Mouse (Mus musculus) activated CD4-positive, CD25-positive, alpha-beta regulatory T cell, adult 4 months (primary cell): Measurements from ENCODE around the gene Ahcyl2. TPM values are rescaled to one million over a fixed set of nuclear protein-coding genes. Genes with fewer than 3 reads are reported as not detected.
A peak's percentile ranks its signal among the peaks of the same experiment; 100 is the strongest.

Source experiments
- ATAC-seq: one replicate; pipeline ENCODE4 v1.8.0; 2017
- polyA plus RNA-seq, 2 experiments: library from polyadenylated mRNA; unstranded; fragments of 100-300 nt; shearing (Covaris generic); gene quantifications; one replicate each; pipeline ENCODE4 v1.2.1; 2017

Ahcyl2 gene
- polyA plus RNA-seq, 2 experiments from 2014 or later: 89.7 to 92.1 TPM

DNA sequence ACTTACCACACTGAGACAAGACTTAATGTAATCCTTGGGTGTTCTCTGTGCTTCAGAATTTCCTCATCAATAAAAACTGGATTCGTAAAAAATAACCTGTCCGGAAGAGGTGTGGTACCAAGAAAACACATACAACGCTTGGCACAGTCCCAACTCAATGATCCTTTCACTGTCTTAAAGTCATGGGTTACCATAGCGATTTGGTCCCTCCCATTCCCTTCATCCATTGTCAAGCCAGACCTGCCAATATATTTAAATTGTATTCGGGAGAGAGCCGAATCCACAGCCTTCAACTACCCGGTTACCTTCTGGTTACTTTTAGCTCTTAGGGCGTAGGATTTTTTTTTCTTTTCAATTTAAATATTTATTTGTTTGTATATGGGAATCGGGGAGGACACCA lies 148.0 kb downstream of the Ahcyl2 start:
- no peak for ATAC-seq

- peak; percentile 94 for ATAC-seq
These were observed 148.9 kb downstream of the Ahcyl2 start, which contains the start of gene Strip2 for GRCm38 (mm10) chr6:29916530-29917382. Gene Strip2, plus strand, starts transcription at chr6:29917012.

GRCm38 (mm10) chr6:29917383-29917720 lies 149.5 kb downstream of the Ahcyl2 start:
- ATAC-seq: no peak

GRCm38 (mm10) chr6:29917947-29918346 lies 150.1 kb downstream of the Ahcyl2 start:
- ATAC-seq: no peak

DNA sequence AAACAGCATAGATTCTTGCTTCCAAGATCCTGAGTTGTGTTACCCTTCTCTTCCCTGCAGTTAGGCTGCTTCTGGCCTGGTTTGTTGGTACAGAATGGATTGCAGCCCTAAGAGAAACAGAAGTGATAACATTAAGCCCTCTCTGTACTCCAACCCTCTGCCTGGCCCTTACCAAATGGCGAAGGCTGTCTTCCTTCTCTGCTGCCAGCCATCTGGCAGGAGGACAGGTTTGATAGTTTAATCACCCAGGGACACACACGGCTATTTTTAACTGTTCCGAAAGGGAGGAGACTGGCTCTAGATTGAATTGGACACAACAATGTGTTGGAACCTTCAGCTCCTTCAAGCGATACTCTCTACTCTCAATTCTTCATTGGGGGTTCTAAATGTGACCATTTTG lies 155.7 kb downstream of the Ahcyl2 start:
- ATAC-seq: no peak

DNA sequence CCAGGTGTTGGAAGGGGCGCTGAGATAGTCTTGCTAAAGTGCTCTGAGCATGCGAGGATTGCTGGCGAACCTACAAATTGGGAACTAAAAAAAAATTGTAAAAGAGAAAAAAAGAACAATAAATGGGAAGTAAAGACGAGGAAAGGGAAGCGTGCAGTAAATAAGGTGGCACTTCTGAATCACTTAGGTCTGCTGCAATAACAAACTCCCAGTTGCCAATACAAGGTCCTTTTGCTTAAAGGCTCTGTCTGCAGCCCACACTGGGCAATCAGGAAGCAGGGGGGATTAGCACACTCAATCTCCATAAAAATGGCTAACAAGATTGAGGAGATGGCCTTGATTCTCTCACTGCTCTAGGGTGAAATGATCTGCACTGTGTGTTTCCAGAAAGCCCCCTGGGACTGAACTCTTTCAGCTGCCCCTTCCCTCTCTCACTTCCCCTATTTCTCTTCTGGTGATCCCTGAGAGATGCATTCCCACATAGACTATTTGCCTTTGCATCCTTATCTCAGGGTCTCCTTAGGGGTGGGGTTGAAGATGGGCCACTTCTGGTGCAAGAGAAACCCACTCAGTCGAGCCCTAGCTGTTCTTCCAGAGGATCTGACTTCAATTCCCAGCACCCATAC lies 157.9 kb downstream of the Ahcyl2 start:
- no peak for ATAC-seq

- ATAC-seq: no peak
These were observed 162.3 kb downstream of the Ahcyl2 start for GRCm38 (mm10) chr6:29930087-29930486.

DNA sequence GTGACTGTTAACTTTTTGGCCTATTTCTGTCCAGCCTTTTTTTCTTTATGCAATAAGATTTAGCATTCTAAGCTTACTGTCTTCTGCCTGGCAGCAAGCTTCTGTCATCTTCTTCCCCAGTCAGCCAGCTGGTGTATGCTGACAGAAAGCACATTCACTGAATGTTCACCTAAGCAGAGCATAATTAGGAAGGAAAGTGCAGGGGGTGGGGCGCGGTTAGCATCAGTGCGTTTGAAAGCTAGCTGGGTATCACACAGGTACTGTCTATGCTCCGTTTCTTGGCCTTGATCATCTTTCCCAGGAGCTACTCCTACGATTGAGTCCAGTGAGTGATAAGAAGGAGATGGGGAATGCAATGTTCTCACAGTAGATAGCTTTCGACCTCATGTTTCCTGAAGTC lies 162.9 kb downstream of the Ahcyl2 start:
- no peak for ATAC-seq

- ATAC-seq: no peak
These were observed 163.4 kb downstream of the Ahcyl2 start for GRCm38 (mm10) chr6:29931181-29931580.

GRCm38 (mm10) chr6:29935741-29936140 lies 167.9 kb downstream of the Ahcyl2 start:
- no peak for ATAC-seq

DNA sequence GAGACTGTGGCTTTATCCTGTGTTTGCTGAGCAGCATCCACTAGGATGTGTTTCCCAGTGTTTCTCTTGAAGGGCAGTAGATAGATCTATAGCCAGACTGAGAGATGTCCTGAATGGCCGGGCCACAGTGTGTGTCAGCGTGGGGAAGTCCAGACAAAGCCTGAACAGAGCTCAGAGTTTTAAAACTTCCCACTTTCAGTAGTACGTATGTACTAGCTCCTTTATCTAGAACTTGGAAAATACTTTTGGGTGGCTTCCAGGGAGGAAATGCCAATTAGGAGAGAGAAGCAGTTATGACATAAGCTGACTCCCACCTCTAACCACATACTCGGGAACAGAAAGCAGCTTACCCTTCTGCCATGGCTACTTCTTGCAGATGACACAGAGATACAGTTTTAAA lies 172.6 kb downstream of the Ahcyl2 start:
- no peak for ATAC-seq

GRCm38 (mm10) chr6:29941036-29941435 lies 173.2 kb downstream of the Ahcyl2 start:
- ATAC-seq: no peak

- no peak for ATAC-seq
These were observed 176.7 kb downstream of the Ahcyl2 start for GRCm38 (mm10) chr6:29944465-29944864.

DNA sequence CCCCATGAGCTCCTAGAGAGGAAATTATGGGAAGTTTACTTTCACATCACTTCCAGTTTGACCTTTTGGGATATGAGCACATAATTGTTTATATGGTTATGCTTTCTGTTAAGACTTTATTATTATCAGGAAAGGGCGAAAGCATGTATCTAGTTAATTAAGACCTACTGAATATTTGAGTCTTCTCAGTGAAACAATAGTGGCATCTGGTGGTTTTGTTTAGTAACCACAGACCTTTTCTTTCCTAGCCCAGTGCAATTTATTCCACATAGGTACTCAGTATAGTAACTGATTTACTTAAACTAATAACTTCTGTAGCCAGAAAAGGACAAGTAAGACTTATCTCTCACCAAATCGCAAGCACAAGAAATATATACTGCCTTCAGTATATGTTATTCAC lies 178.8 kb downstream of the Ahcyl2 start:
- no peak for ATAC-seq

- ATAC-seq: no peak
These were observed 180.0 kb downstream of the Ahcyl2 start for GRCm38 (mm10) chr6:29947823-29948222.

DNA sequence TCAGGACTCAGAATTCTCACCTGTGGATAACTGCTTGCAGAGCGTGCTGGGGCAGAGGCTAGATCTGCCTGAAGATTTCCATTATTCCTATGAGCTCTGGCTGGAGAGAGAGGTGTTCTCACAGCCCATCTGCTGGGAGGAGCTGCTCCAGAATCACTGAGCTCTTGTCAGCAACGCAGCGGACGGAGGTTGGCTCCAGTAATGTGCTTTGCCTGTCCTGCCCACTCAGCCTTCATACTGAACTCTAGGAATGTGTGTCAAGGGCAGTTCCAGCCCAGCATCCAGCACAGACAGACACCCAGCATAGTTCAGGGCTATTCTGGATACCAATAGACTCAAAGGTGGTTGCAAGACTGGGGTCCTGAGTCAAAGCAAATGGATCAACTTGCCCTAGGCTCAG lies 188.9 kb downstream of the Ahcyl2 start:
- no peak for ATAC-seq

DNA sequence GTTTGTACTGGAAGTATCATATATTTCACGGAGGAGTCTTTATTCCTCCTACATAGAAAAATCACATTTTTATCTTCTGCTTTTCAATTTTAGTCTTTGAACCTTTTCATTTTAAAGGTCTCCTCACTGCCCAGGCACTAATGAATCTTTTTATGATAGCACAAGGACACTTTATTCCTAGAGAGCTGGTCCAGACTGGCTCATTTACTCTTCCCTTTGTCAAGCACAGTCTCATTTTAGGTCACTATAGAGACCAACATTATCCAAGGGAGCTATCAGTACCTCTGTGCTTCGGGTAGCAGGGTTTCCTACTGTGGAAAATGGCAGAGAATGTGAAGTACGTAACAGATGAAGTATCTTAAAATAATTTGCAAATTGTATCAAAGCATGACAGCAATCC lies 190.9 kb downstream of the Ahcyl2 start:
- no peak for ATAC-seq

GRCm38 (mm10) chr6:29961081-29961480 lies 193.3 kb downstream of the Ahcyl2 start:
- no peak for ATAC-seq

Other genes with a start within 250 kb of the Ahcyl2 start
- 10 to 100 TPM; 18.5 to 22.0 TPM for gene Irf5, start 241.4 kb upstream of the Ahcyl2 start, polyA plus RNA-seq
- gene Tnpo3, start 158.1 kb upstream of the Ahcyl2 start, polyA plus RNA-seq: 10 to 100 TPM; 67.1 to 70.6 TPM
- gene Tspan33, start 73.8 kb upstream of the Ahcyl2 start, polyA plus RNA-seq: under 1 TPM in 1 of 2 experiments, not detected in 1; 0.21 TPM
- under 1 TPM in 1 of 2 experiments, not detected in 1; 0.48 TPM for gene Smo, start 32.5 kb upstream of the Ahcyl2 start, polyA plus RNA-seq
- not detected for gene Strip2, start 149.0 kb downstream of the Ahcyl2 start, polyA plus RNA-seq